Mouse (Mus musculus) kidney, adult 2 months (tissue): ENCODE measurements around the gene C8g. TPM values are rescaled to one million over a fixed set of nuclear protein-coding genes. Genes with fewer than 3 reads are reported as not detected.

Experiments used
- DNase-seq: peaks from one replicate; pipeline ENCODE4 v3.0.0; 2021
- H3K27ac ChIP-seq: fragments of 200-500 bp; 2 replicates; pipeline ENCODE4 v1.5.1; 2012; ENCODE audit warnings: low read depth, low read length, control low read depth, inconsistent platforms; ENCODE audit not compliant: insufficient read depth
- H3K27me3 ChIP-seq: fragments of 200-500 bp; replicated peaks from 2 replicates; pipeline ENCODE4 v1.6.1; 2012; ENCODE audit warnings: mild to moderate bottlenecking, moderate library complexity, low read length, inconsistent platforms; ENCODE audit not compliant: control insufficient read depth, insufficient read depth
- H3K36me3 ChIP-seq: fragments of 200-500 bp; 2 replicates; pipeline ENCODE4 v1.6.1; 2012; ENCODE audit warnings: mild to moderate bottlenecking, moderate library complexity, low read length, inconsistent platforms; ENCODE audit not compliant: control insufficient read depth, insufficient read depth
- H3K4me1 ChIP-seq: fragments of 200-500 bp; 2 replicates; pipeline ENCODE4 v1.6.1; 2011; ENCODE audit warnings: low read length; ENCODE audit not compliant: control insufficient read depth, insufficient read depth
- H3K4me3 ChIP-seq: fragments of 200-500 bp; 2 replicates; pipeline ENCODE4 v1.5.1; 2011; ENCODE audit warnings: mild to moderate bottlenecking, low read depth, low read length, control low read depth; ENCODE audit not compliant: insufficient read depth
- CTCF ChIP-seq: fragments of 200-500 bp; conservative IDR thresholded peaks from 2 replicates; pipeline ENCODE4 v1.5.1; 2011; ENCODE audit warnings: low read depth, mild to moderate bottlenecking, control low read depth, low read length, moderate library complexity, mixed read lengths; ENCODE audit not compliant: insufficient read depth, insufficient read length
- POLR2A ChIP-seq: fragments of 200-500 bp; IDR thresholded peaks from one replicate; pipeline ENCODE4 v1.6.1; 2011; ENCODE audit warnings: low read depth, low read length, control low read depth
- WGBS: fragments of 180-500 bp; shearing (Covaris S2); methylation state at CpG from one replicate; pipeline ENCODE4 v1.1.7; 2018; 5-methylcytosine and 5-hydroxymethylcytosine counted together
- polyA plus RNA-seq: library from polyadenylated mRNA; depleted of rRNA; stranded (reverse); fragments of >200 nt; gene quantifications from 2 replicates; pipeline ENCODE4 v1.2.3, GENCODE M21; 2012

The C8g gene
- polyA plus RNA-seq, 1 experiment = 20.6 TPM

- Histone ChIP-seq H3K4me3 (no peak overlapping the region), H3K36me3 (no peaks in the 10 kb centered on the region), H3K27ac (no peak overlapping the region), H3K27me3 (no peaks in the 10 kb centered on the region), H3K4me1 (peaks cover 9% of the 10 kb centered on the region; the same call in 1 of the 2 replicates)
- peak; percentile 78 for DNase-seq
- 78% methylated on average over 3 of the region's 3 CpGs for WGBS
- TF ChIP-seq CTCF (no peak), POLR2A (no peak)
Observed at GRCm38 (mm10) chr2:25477967-25478675, 23.4 kb downstream of the C8g start.

- no peaks in the 10 kb centered on the region for H3K36me3 ChIP-seq
Observed at GRCm38 (mm10) chr2:25477541-25477940, 24.0 kb downstream of the C8g start.

GRCm38 (mm10) chr2:25472550-25472949, 29.0 kb downstream of the C8g start:
- no peak overlapping the region for H3K27ac ChIP-seq
- H3K36me3 ChIP-seq = no peaks in the 10 kb centered on the region
- no peak overlapping the region for H3K4me3 ChIP-seq
- H3K4me1 ChIP-seq = peaks cover 8% of the 10 kb centered on the region; the same call in 1 of the 2 replicates
- H3K27me3 ChIP-seq = no peaks in the 10 kb centered on the region
- TF ChIP-seq CTCF = no peak; the same call in 1 of the 2 replicates
- no peak for TF ChIP-seq POLR2A
- no peak for DNase-seq
- 70% methylated on average over 2 of the region's 2 CpGs for WGBS

More at GRCm38 (mm10) chr2:25477541-25477940, 24.0 kb downstream of the C8g start:
- no peak for TF ChIP-seq CTCF
- TF ChIP-seq POLR2A = no peak
- H3K27me3 ChIP-seq = no peaks in the 10 kb centered on the region
- peaks cover 10% of the 10 kb centered on the region; the same call in 1 of the 2 replicates for H3K4me1 ChIP-seq
- WGBS = 87% methylated on average over 8 of the region's 8 CpGs
- no peak for DNase-seq
- no peak overlapping the region for H3K27ac ChIP-seq
- no peak overlapping the region for H3K4me3 ChIP-seq

GRCm38 (mm10) chr2:25469969-25470368, 31.6 kb downstream of the C8g start, which contains the start of gene Ptgds:
TSS of gene Ptgds (minus strand) at chr2:25470046.
- 63% methylated on average over 6 of the region's 6 CpGs for WGBS
- Histone ChIP-seq H3K27ac (peak within 1 kb of the TSS; percentile 57), H3K4me1 (peaks cover 8% of the 10 kb centered on the region; the same call in 1 of the 2 replicates), H3K4me3 (no peak within 1 kb of the TSS), H3K27me3 (no peaks in the 10 kb centered on the region), H3K36me3 (no peaks in the 10 kb centered on the region)
- no peak for DNase-seq
- TF ChIP-seq POLR2A (no peak), CTCF (no peak)

GRCm38 (mm10) chr2:25468962-25469915, 32.3 kb downstream of the C8g start:
- 70% methylated on average over 10 of the region's 10 CpGs for WGBS
- TF ChIP-seq POLR2A (no peak), CTCF (no peak)
- Histone ChIP-seq H3K27me3 (no peaks in the 10 kb centered on the region), H3K27ac (peak overlapping the region; percentile 57), H3K4me3 (no peak overlapping the region), H3K36me3 (no peaks in the 10 kb centered on the region), H3K4me1 (peaks cover 8% of the 10 kb centered on the region; the same call in 1 of the 2 replicates)
- peak; percentile 70 for DNase-seq

GRCm38 (mm10) chr2:25467606-25468303, 33.8 kb downstream of the C8g start:
- TF ChIP-seq CTCF = no peak
- TF ChIP-seq POLR2A = no peak
- DNase-seq = peak; percentile 15
- H3K36me3 ChIP-seq = no peaks in the 10 kb centered on the region
- 79% methylated on average over 14 of the region's 14 CpGs for WGBS
- H3K27me3 ChIP-seq = no peaks in the 10 kb centered on the region
- peak overlapping the region; percentile 36 for H3K27ac ChIP-seq
- no peak overlapping the region for H3K4me3 ChIP-seq
- 0 out of 2 replicates have a peak, but pooled peaks cover 5% of the 10 kb centered on the region for H3K4me1 ChIP-seq
